Mouse (Mus musculus) G1E (cell line): ENCODE data around the gene Atp1b2.

Source experiments
- CTCF ChIP-seq: IDR thresholded peaks from 2 replicates; pipeline ENCODE4 v1.5.1; 2012; ENCODE audit warnings: low read depth, low read length, inconsistent platforms, mixed read lengths
- GATA1 ChIP-seq: IDR thresholded peaks from 2 replicates; pipeline ENCODE4 v1.6.1; 2012; ENCODE audit warnings: borderline replicate concordance, low read length, inconsistent platforms, mixed read lengths
- GATA2 ChIP-seq: IDR thresholded peaks from 2 replicates; pipeline ENCODE4 v1.6.1; 2012; ENCODE audit warnings: low read depth, low read length, inconsistent platforms, borderline replicate concordance
- POLR2AphosphoS5 ChIP-seq: IDR thresholded peaks from 2 replicates; pipeline ENCODE4 v1.6.1; 2012; ENCODE audit warnings: low read depth, low read length, inconsistent platforms; ENCODE audit not compliant: insufficient replicate concordance
- TAL1 ChIP-seq: conservative IDR thresholded peaks from 2 replicates; pipeline ENCODE4 v1.6.1; 2012; ENCODE audit warnings: low read depth, low read length, inconsistent platforms, mixed read lengths

GRCm38 (mm10) chr11:69559183-69559582 lies 46.6 kb downstream of the Atp1b2 start:
- TF ChIP-seq CTCF: no peak
- no peak for TF ChIP-seq GATA1
- TF ChIP-seq POLR2AphosphoS5: no peak
- no peak for TF ChIP-seq TAL1
- TF ChIP-seq GATA2: no peak
